In the genomic region with DNA sequence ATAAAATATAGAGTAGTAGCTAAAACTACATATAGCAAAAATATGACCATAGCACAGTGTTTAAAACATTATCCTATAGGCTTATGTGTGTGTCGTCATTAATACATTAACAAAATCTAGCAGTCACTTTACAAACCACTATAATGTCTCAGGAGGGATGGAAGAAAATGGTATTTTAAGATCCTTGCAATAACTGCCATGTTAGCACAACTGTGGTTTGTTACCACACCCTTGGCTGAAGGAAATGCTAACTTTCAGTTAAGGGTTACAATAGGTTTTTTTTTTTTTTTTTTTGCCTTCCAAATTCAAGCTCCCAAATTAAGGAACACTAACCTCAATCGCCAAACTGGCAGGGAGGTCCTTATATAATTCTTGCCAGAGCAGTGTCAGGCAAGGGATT, we compare ENCODE assay signal across 23 mouse cellular contexts.
"Had no signal": no experiment of that assay in that cellular context is flagged by ENCODE, and none has a peak within 500 bp of the region (broad histone marks: within the 10 kb centered on the region; RNA-seq: fewer than 3 reads in every experiment).

No protein-coding gene starts in this region.

- H3K4me1 ChIP-seq: midbrain, embryonic 12.5 days; neural tube, embryonic 15.5 days had no signal

- H3K4me3 ChIP-seq: lung, embryonic 15.5 days; midbrain, embryonic 10.5 days; midbrain, embryonic 12.5 days; myocyte; neural tube, embryonic 13.5 days; neural tube, embryonic 15.5 days; stomach, embryonic 15.5 days had no signal

- H3K27me3 ChIP-seq: lung, embryonic 15.5 days; neural tube, embryonic 15.5 days; stomach, embryonic 15.5 days had no signal

- H3K9me3 ChIP-seq: lung, embryonic 15.5 days; midbrain, embryonic 10.5 days; midbrain, embryonic 12.5 days; neural tube, embryonic 13.5 days; neural tube, embryonic 15.5 days; stomach, embryonic 15.5 days had no signal

- H3K27ac ChIP-seq: lung, embryonic 15.5 days; macrophage; midbrain, embryonic 10.5 days; midbrain, embryonic 12.5 days; neural tube, embryonic 13.5 days; neural tube, embryonic 15.5 days; stomach, embryonic 15.5 days; stomach, postnatal 0 days had no signal

- ATAC-seq: liver, postnatal 0 days; lung, postnatal 0 days; midbrain, embryonic 16.5 days had no signal

- H3K36me3 ChIP-seq: lung, embryonic 15.5 days; midbrain, embryonic 10.5 days; midbrain, embryonic 12.5 days; neural tube, embryonic 13.5 days; neural tube, embryonic 15.5 days; stomach, embryonic 15.5 days had no signal

- H3K4me2 ChIP-seq: lung, embryonic 15.5 days; midbrain, embryonic 12.5 days; neural tube, embryonic 13.5 days; neural tube, embryonic 15.5 days; stomach, embryonic 15.5 days had no signal

- DNase-seq: liver, postnatal 0 days; lung, adult 2 months; lung, postnatal 14 days; lung, postnatal 36 days; midbrain, embryonic 14.5 days; retina, postnatal 1 day; right cerebral cortex, adult 18-20 months; right cerebral cortex, postnatal 25 days; right cerebral cortex, postnatal 4 days; thymus, adult 2 months; thymus, postnatal 25 days; thymus, postnatal 4 days had no signal

- H3K9ac ChIP-seq: liver, postnatal 0 days; lung, embryonic 15.5 days; midbrain, embryonic 12.5 days; neural tube, embryonic 13.5 days; neural tube, embryonic 15.5 days; stomach, embryonic 15.5 days had no signal
